Mouse (Mus musculus) heart, postnatal 0 days (tissue): ENCODE results near the gene Glcci1. TPM values are rescaled to one million over a fixed set of nuclear protein-coding genes. Genes with fewer than 3 reads are reported as not detected.

Experiments
- ATAC-seq: fragments of 200-750 bp; cut with Nextera tagmentation; 2 replicates; pipeline ENCODE4 v1.8.0; 2017; ENCODE audit warnings: low read depth, moderate number of reproducible peaks, moderate library complexity; ENCODE audit not compliant: insufficient read depth
- DNase-seq: peaks from one replicate; pipeline ENCODE4 v3.0.0-alpha.2; 2016; ENCODE audit warnings: low spot score
- H3K27ac ChIP-seq: fragments of 300-500 bp; sonication (generic); 2 replicates; pipeline ENCODE4 v1.5.1; 2014; ENCODE audit warnings: low read depth, mild to moderate bottlenecking
- H3K27me3 ChIP-seq: fragments of 300-500 bp; sonication (generic); 2 replicates; pipeline ENCODE4 v1.6.1; 2014; ENCODE audit warnings: low read length, mixed read lengths; ENCODE audit not compliant: control insufficient read depth, insufficient read depth
- H3K36me3 ChIP-seq: fragments of 300-500 bp; sonication (generic); replicated peaks from 2 replicates; pipeline ENCODE4 v1.6.1; 2014; ENCODE audit warnings: low read length, mixed read lengths; ENCODE audit not compliant: control insufficient read depth, insufficient read depth
- H3K4me1 ChIP-seq: fragments of 300-500 bp; sonication (generic); 2 replicates; pipeline ENCODE4 v1.6.1; 2014; ENCODE audit warnings: antibody characterized with exemption; ENCODE audit not compliant: control insufficient read depth, insufficient read depth
- H3K4me2 ChIP-seq: fragments of 300-500 bp; sonication (generic); 2 replicates; pipeline ENCODE4 v1.6.1; 2014; ENCODE audit warnings: low read depth, mild to moderate bottlenecking, low read length, moderate library complexity
- H3K4me3 ChIP-seq: fragments of 300-500 bp; sonication (generic); 2 replicates; pipeline ENCODE4 v1.5.1; 2014; ENCODE audit warnings: low read depth, low read length
- H3K9ac ChIP-seq: fragments of 300-500 bp; sonication (generic); replicated peaks from 2 replicates; pipeline ENCODE4 v1.6.1; 2014; ENCODE audit warnings: low read depth, low read length, mixed read lengths
- H3K9me3 ChIP-seq: fragments of 300-500 bp; sonication (generic); replicated peaks from 2 replicates; pipeline ENCODE4 v1.6.1; 2016; ENCODE audit warnings: low read length; ENCODE audit not compliant: control insufficient read depth
- CTCF ChIP-seq: IDR thresholded peaks from 2 replicates; pipeline ENCODE4 v1.5.1; 2016; ENCODE audit warnings: antibody characterized with exemption, control low read depth, low read depth
- EP300 ChIP-seq: IDR thresholded peaks from 2 replicates; pipeline ENCODE4 v1.6.1; 2016; ENCODE audit warnings: antibody characterized with exemption, low read depth
- WGBS: fragments of 180-500 bp; shearing (Covaris S2); extraction: QIAGEN DNeasy Blood & Tissue Kit; methylation state at CpG from one replicate; pipeline ENCODE4 v1.1.7; 2014; 5-methylcytosine and 5-hydroxymethylcytosine counted together
- polyA plus RNA-seq: library from polyadenylated mRNA; unstranded; fragments of >200 nt; fragmentation: Nextera tagmentation; extraction: Ambion mirVana; gene quantifications from 2 replicates; pipeline ENCODE4 v1.2.1, GENCODE M21; 2015
- total RNA-seq: library from RNA; depleted of rRNA; stranded (reverse); fragments of >200 nt; gene quantifications from 2 replicates; pipeline ENCODE4 v1.2.3, GENCODE M21; 2014; ENCODE audit warnings: low replicate concordance

Gene Glcci1
- total and polyA plus RNA-seq, 2 experiments from 2014 or later: 2.7 to 23.4 TPM

GRCm38 (mm10) chr6:8628226-8628625 lies 118.8 kb downstream of the Glcci1 start:
- no peaks in the 10 kb centered on the region for H3K9me3 ChIP-seq
- WGBS: 88% methylated on average over 8 of the region's 8 CpGs
- DNase-seq: no peak

GRCm38 (mm10) chr6:8628715-8629267 lies 119.4 kb downstream of the Glcci1 start:
- Histone ChIP-seq H3K4me1 (no peaks in the 10 kb centered on the region), H3K27me3 (no peaks in the 10 kb centered on the region), H3K9ac (no peak overlapping the region), H3K36me3 (no peaks in the 10 kb centered on the region), H3K9me3 (no peaks in the 10 kb centered on the region), H3K27ac (no peak overlapping the region), H3K4me3 (no peak overlapping the region), H3K4me2 (no peak overlapping the region)
- DNase-seq (no peak), ATAC-seq (no peak)
- no peak for TF ChIP-seq CTCF
- TF ChIP-seq EP300: no peak
- WGBS: 87% methylated on average over 7 of the region's 7 CpGs

More at GRCm38 (mm10) chr6:8628226-8628625, 118.8 kb downstream of the Glcci1 start:
- no peak for TF ChIP-seq EP300
- no peak for TF ChIP-seq CTCF
- Histone ChIP-seq H3K27ac (no peak overlapping the region), H3K4me3 (no peak overlapping the region), H3K4me1 (no peaks in the 10 kb centered on the region), H3K36me3 (no peaks in the 10 kb centered on the region), H3K9ac (no peak overlapping the region), H3K4me2 (no peak overlapping the region), H3K27me3 (no peaks in the 10 kb centered on the region)
- no peak for ATAC-seq

DNA sequence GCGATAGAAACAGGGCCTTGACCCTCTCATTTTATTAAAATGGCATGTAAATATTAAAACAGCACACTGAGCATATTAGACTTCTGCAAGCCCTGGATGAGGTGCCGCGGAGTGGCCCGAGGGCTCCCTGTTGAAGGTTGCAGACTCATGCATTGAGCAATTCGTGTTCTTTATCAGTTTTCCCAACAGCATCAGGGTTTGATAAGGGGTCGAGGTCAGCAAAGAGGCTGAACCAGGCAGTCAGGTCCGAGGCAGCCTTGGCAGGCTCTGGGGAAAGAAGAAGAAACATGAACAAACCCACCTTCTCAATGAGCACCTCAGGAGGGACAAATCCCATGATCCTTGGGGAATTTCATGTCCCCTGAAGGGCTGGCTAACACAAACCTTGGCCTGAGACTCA lies 121.1 kb downstream of the Glcci1 start:
- no peaks in the 10 kb centered on the region for H3K36me3 ChIP-seq
- ATAC-seq: no peak
- H3K27me3 ChIP-seq: no peaks in the 10 kb centered on the region
- H3K27ac ChIP-seq: no peak overlapping the region
- no peaks in the 10 kb centered on the region for H3K4me1 ChIP-seq
- no peak for DNase-seq
- no peak for TF ChIP-seq EP300
- no peak for TF ChIP-seq CTCF
- no peak overlapping the region for H3K4me3 ChIP-seq
- H3K4me2 ChIP-seq: no peak overlapping the region
- 65% methylated on average over 7 of the region's 7 CpGs for WGBS
- no peaks in the 10 kb centered on the region for H3K9me3 ChIP-seq
- no peak overlapping the region for H3K9ac ChIP-seq

DNA sequence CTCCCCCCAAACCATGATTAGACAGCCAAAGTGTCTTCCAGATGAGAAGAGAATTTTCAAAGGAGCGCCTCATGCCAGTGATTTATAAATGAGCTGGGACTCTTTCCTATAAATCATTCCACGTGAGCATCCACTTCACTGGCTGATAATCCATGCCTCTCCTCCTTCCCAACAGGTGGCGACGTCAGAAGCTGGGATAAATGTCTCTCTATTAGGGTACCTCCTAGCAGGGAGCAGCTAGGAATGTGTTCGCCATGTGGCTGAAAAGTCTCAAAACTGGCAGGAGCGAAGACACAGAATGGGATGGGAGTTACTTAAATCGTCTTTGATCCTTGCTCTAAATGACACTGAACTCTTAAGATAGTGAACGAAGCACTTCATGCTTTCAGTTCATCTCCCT lies 122.0 kb downstream of the Glcci1 start:
- no peak overlapping the region for H3K27ac ChIP-seq
- no peak overlapping the region for H3K4me2 ChIP-seq
- DNase-seq (no peak), ATAC-seq (no peak)
- H3K9ac ChIP-seq: no peak overlapping the region
- H3K9me3 ChIP-seq: no peaks in the 10 kb centered on the region
- WGBS: 89% methylated on average over 8 of the region's 8 CpGs
- no peak for TF ChIP-seq CTCF
- TF ChIP-seq EP300: no peak
- H3K4me3 ChIP-seq: no peak overlapping the region
- no peaks in the 10 kb centered on the region for H3K27me3 ChIP-seq
- H3K4me1 ChIP-seq: no peaks in the 10 kb centered on the region
- no peaks in the 10 kb centered on the region for H3K36me3 ChIP-seq

- Histone ChIP-seq H3K9ac (no peak overlapping the region), H3K4me3 (no peak overlapping the region), H3K27ac (no peak overlapping the region), H3K9me3 (no peaks in the 10 kb centered on the region), H3K36me3 (no peaks in the 10 kb centered on the region), H3K4me1 (no peaks in the 10 kb centered on the region), H3K4me2 (no peak overlapping the region), H3K27me3 (no peaks in the 10 kb centered on the region)
- no peak for DNase-seq
- ATAC-seq: no peak
- TF ChIP-seq EP300: no peak
- TF ChIP-seq CTCF: no peak
- 49% methylated on average over 5 of the region's 5 CpGs for WGBS
Observed at GRCm38 (mm10) chr6:8631986-8632632, 122.7 kb downstream of the Glcci1 start.

GRCm38 (mm10) chr6:8632701-8633100 lies 123.3 kb downstream of the Glcci1 start:
- H3K9ac ChIP-seq: no peak overlapping the region
- ATAC-seq (no peak), DNase-seq (no peak)
- TF ChIP-seq CTCF (no peak), EP300 (no peak)
- WGBS: 94% methylated on average over 4 of the region's 4 CpGs
- no peak overlapping the region for H3K4me2 ChIP-seq
- no peak overlapping the region for H3K27ac ChIP-seq
- no peak overlapping the region for H3K4me3 ChIP-seq
- no peaks in the 10 kb centered on the region for H3K27me3 ChIP-seq
- no peaks in the 10 kb centered on the region for H3K4me1 ChIP-seq
- H3K36me3 ChIP-seq: no peaks in the 10 kb centered on the region
- H3K9me3 ChIP-seq: no peaks in the 10 kb centered on the region
